In the genomic region with DNA sequence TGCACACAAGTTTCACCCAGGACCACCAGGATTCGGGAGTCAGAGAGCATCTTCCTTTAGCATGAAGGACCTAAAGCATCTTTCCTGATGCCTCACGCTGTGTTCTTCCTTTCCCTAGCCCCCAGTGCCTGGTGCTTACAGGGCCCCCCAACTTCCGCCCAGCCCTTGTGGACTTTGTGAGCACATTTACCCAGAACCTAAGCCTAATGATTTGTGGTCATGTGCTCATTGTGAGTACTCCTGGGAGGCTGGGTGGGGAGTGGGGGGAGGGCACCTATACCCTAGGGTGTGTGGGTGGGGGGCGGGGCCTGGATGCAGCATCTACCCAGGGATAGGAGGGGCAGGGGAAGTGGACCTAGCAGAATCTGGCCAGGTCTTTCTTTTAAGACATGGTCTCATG, we compare ENCODE assay signal across 24 mouse cellular contexts. TPM values are rescaled to one million over a fixed set of nuclear protein-coding genes. Genes with fewer than 3 reads are reported as not detected.
DNase-seq lines count a peak whose midpoint lies in the region; ATAC-seq and TF ChIP-seq lines count a peak whose summit lies in the region.
"Had no signal": no experiment of that assay in that cellular context is flagged by ENCODE, and none has a peak within 500 bp of the region (broad histone marks: within the 10 kb centered on the region; RNA-seq: fewer than 3 reads in every experiment).

No protein-coding gene starts in this region.

- in situ Hi-C loops in CH12.LX (cut with MboI; ENCODE audit: low pct_ligation_motif_present, low pct_unique_long_range_greater_than_20kb, low sequenced_read_pairs): no loop called here

- no peaks in the 10 kb centered on the region for H3K9me3 ChIP-seq in liver, embryonic 16.5 days (replicated peaks; ENCODE audit: control insufficient read depth, low read length)
- H3K9me3 ChIP-seq in CH12.LX (replicated peaks; ENCODE audit: low read length): no peaks in the 10 kb centered on the region
- H3K9me3 ChIP-seq in intestine, postnatal 0 days (ENCODE audit: control insufficient read depth): no peaks in the 10 kb centered on the region
- H3K9me3 ChIP-seq: forebrain, embryonic 10.5 days; forebrain, embryonic 13.5 days; G1E; hindbrain, embryonic 10.5 days; hindbrain, embryonic 13.5 days had no signal

- no peaks in the 10 kb centered on the region for H3K27me3 ChIP-seq in liver, embryonic 16.5 days (ENCODE audit: control insufficient read depth, insufficient read depth, low read depth, low read length)
- no peaks in the 10 kb centered on the region for H3K27me3 ChIP-seq in CH12.LX (replicated peaks)
- H3K27me3 ChIP-seq in intestine, postnatal 0 days (replicated peaks; ENCODE audit: control insufficient read depth, insufficient read depth, low read length): no peaks in the 10 kb centered on the region
- H3K27me3 ChIP-seq: forebrain, embryonic 13.5 days; hindbrain, embryonic 13.5 days; Patski had no signal

- WGBS in liver, embryonic 16.5 days (ENCODE audit: insufficient replicate concordance): 70% methylated on average over 4 of the region's 4 CpGs
- WGBS in intestine, postnatal 0 days: 78% methylated on average over 4 of the region's 4 CpGs

- no peak overlapping the region for H3K4me2 ChIP-seq in liver, embryonic 16.5 days (ENCODE audit: low read depth, low read length)
- H3K4me2 ChIP-seq in CH12.LX (ENCODE audit: insufficient read depth, low read depth, poor library complexity, severe bottlenecking): peak overlapping the region; percentile 90
- H3K4me2 ChIP-seq in intestine, postnatal 0 days (replicated peaks; ENCODE audit: low read depth): no peak overlapping the region
- H3K4me2 ChIP-seq: forebrain, embryonic 13.5 days; heart, embryonic 11.5 days; hindbrain, embryonic 13.5 days had no signal

- no peak for TF ChIP-seq EP300 in CH12.LX (IDR thresholded peaks at IDR 0.05; ENCODE audit: low read length)

- peak; percentile 43 for ATAC-seq in liver, embryonic 16.5 days (ENCODE audit: low read depth)
- peak; percentile 53 for ATAC-seq in intestine, postnatal 0 days
- ATAC-seq: forebrain, embryonic 13.5 days; forebrain, embryonic 16.5 days; hindbrain, embryonic 16.5 days; Patski had no signal

- no peak overlapping the region for H3K27ac ChIP-seq in liver, embryonic 16.5 days (ENCODE audit: low read length)
- peak overlapping the region; percentile 87; the same call in 1 of the 2 replicates for H3K27ac ChIP-seq in CH12.LX (ENCODE audit: insufficient read depth, low read depth)
- no peak overlapping the region for H3K27ac ChIP-seq in intestine, postnatal 0 days (ENCODE audit: low read depth, low read length)
- H3K27ac ChIP-seq: forebrain, embryonic 10.5 days; forebrain, embryonic 13.5 days; gastrocnemius, adult 2 months; hindbrain, embryonic 10.5 days; hindbrain, embryonic 13.5 days had no signal

- TF ChIP-seq POLR2A in CH12.LX (IDR thresholded peaks at IDR 0.05; ENCODE audit: low read depth, low read length): no peak

- no peak for TF ChIP-seq CTCF in CH12.LX (conservative IDR thresholded peaks at IDR 0.05 in 1 of 2, IDR thresholded peaks at IDR 0.05 in 1 of 2; ENCODE audit: low read depth in 2 of 2, low read length in 2 of 2)
- no peak for TF ChIP-seq CTCF in intestine, postnatal 0 days (IDR thresholded peaks at IDR 0.05; ENCODE audit: low read depth)

- no peak for TF ChIP-seq RAD21 in CH12.LX (IDR thresholded peaks at IDR 0.05; ENCODE audit: low read depth, low read length)

- DNase-seq in liver: no peak
- no peak for DNase-seq in CH12.LX (ENCODE audit: extremely low read depth)
- DNase-seq in frontal cortex, postnatal 10 days (ENCODE audit: low spot score in 2 of 2): no peak
- DNase-seq in retina, postnatal 1 day: no peak
- DNase-seq: adrenal gland, postnatal 10 days; adrenal gland, postnatal 36 days; cerebellum, adult 18-20 months; cerebellum, adult 9-10 months; cerebellum, postnatal 14 days; gastrocnemius, adult 2 months; gastrocnemius, postnatal 14 days had no signal

- dilution Hi-C loops in CH12.LX (cut with MboI; ENCODE audit: extremely low pct_ligation_motif_present, extremely low pct_unique_long_range_greater_than_20kb, low sequenced_read_pairs): no loop called here

- H3K9ac ChIP-seq in liver, embryonic 16.5 days (ENCODE audit: low read depth, low read length): no peak overlapping the region
- H3K9ac ChIP-seq in CH12.LX (ENCODE audit: insufficient read depth, low read depth): peak overlapping the region; percentile 79
- no peak overlapping the region for H3K9ac ChIP-seq in intestine, postnatal 0 days (ENCODE audit: low read depth, low read length)
- H3K9ac ChIP-seq: forebrain, embryonic 13.5 days; hindbrain, embryonic 13.5 days had no signal

- no peak overlapping the region for H3K4me3 ChIP-seq in liver, embryonic 16.5 days (ENCODE audit: low read depth, low read length)
- peak overlapping the region in 2 of 3 experiments; percentile 15 to 73 for H3K4me3 ChIP-seq in CH12.LX (replicated peaks in 1 of 3; ENCODE audit: low read depth in 2 of 3, low read length in 2 of 3, poor library complexity in 1 of 3)
- H3K4me3 ChIP-seq in intestine, postnatal 0 days (ENCODE audit: low read depth, low read length): no peak overlapping the region
- H3K4me3 ChIP-seq: forebrain, embryonic 10.5 days; forebrain, embryonic 13.5 days; gastrocnemius, adult 2 months; hindbrain, embryonic 10.5 days; hindbrain, embryonic 13.5 days had no signal

- H3K4me1 ChIP-seq in liver, embryonic 16.5 days (ENCODE audit: control insufficient read depth, low read depth, low read length): no peaks in the 10 kb centered on the region; the same call in 1 of the 2 replicates
- peaks cover 11 to 44% of the 10 kb centered on the region in 2 experiments for H3K4me1 ChIP-seq in CH12.LX (ENCODE audit: control insufficient read depth in 1 of 2, insufficient read depth in 2 of 2)
- H3K4me1 ChIP-seq in intestine, postnatal 0 days (replicated peaks; ENCODE audit: control insufficient read depth, insufficient read depth, low read length): no peaks in the 10 kb centered on the region
- H3K4me1 ChIP-seq: forebrain, embryonic 10.5 days; forebrain, embryonic 13.5 days; hindbrain, embryonic 10.5 days; hindbrain, embryonic 13.5 days had no signal

- H3K79me2 ChIP-seq in CH12.LX (replicated peaks; ENCODE audit: control insufficient read depth, extremely low read depth, insufficient read depth, poor library complexity, severe bottlenecking): no peaks in the 10 kb centered on the region

- H3K36me3 ChIP-seq in liver, embryonic 16.5 days (ENCODE audit: control insufficient read depth, insufficient read depth): no peaks in the 10 kb centered on the region
- no peaks in the 10 kb centered on the region for H3K36me3 ChIP-seq in CH12.LX (replicated peaks in 1 of 2; ENCODE audit: control insufficient read depth in 1 of 2, insufficient read depth in 1 of 2, low read length in 1 of 2)
- H3K36me3 ChIP-seq in intestine, postnatal 0 days (ENCODE audit: control insufficient read depth, insufficient read depth): no peaks in the 10 kb centered on the region
- H3K36me3 ChIP-seq: forebrain, embryonic 10.5 days; G1E; hindbrain, embryonic 10.5 days; hindbrain, embryonic 13.5 days had no signal

TF ChIP-seq in CH12.LX, 34 proteins besides CTCF, POLR2A, EP300 and RAD21:
- TF ChIP-seq ZMIZ1 (IDR thresholded peaks at IDR 0.05; ENCODE audit: low read depth, low read length): 0 out of 2 replicates have a peak, but pooled peaks have one; percentile 4
- TF ChIP-seq ZC3H11A (IDR thresholded peaks at IDR 0.05; ENCODE audit: low read depth, low read length): no peak

RNA-seq across cellular contexts. Expression of a gene that starts 16.7 kb away (rescaled TPM):
- polyA plus RNA-seq in liver, embryonic 16.5 days (2015; fragmentation: Nextera tagmentation; extraction: Ambion mirVana): 0.20 and 0.46 TPM in 2 replicates
- 0.17 and 0.21 TPM in 2 replicates for total RNA-seq in CH12.LX (2012; rRNA removed)
- 0.08 TPM in 1 of 2 replicates, not detected in the other for total RNA-seq in CH12.LX (2014; rRNA removed)
- polyA plus RNA-seq in CH12.LX (2012; ENCODE audit: insufficient read length, low read depth): 0.19 TPM in 1 of 2 replicates, not detected in the other
- polyA plus RNA-seq in intestine, postnatal 0 days (2015; fragmentation: Nextera tagmentation; extraction: Ambion mirVana): 0.16 TPM in 1 of 2 replicates, not detected in the other
- total RNA-seq: adrenal gland, postnatal 36 days; gastrocnemius, adult 2 months; gastrocnemius, postnatal 14 days had no signal
- polyA plus RNA-seq: embryonic facial prominence, embryonic 11.5 days; forebrain, embryonic 10.5 days; forebrain, embryonic 13.5 days; G1E; heart, embryonic 14.5 days had no signal

RNA-seq across cellular contexts. Expression of a gene that starts 40.6 kb away (rescaled TPM):
- 197 and 219 TPM in 2 replicates for polyA plus RNA-seq in liver, embryonic 16.5 days (2015; fragmentation: Nextera tagmentation; extraction: Ambion mirVana)
- 172 and 206 TPM in 2 replicates for total RNA-seq in CH12.LX (2012; rRNA removed)
- total RNA-seq in CH12.LX (2014; rRNA removed): 243 and 257 TPM in 2 replicates
- 116 and 124 TPM in 2 replicates for polyA plus RNA-seq in CH12.LX (2012; ENCODE audit: insufficient read length, low read depth)
- polyA plus RNA-seq in intestine, postnatal 0 days (2015; fragmentation: Nextera tagmentation; extraction: Ambion mirVana): 135 and 154 TPM in 2 replicates

Comparison
In these comparisons a context has a peak if more than half of its experiments do, and no peak if none do; other contexts are left out.
1. H3K4me3 ChIP-seq: peak in CH12.LX (2 of 3); none in liver, embryonic 16.5 days (single experiment) and intestine, postnatal 0 days (single experiment).